Mouse (Mus musculus) spleen, postnatal 10 days (tissue): ENCODE data around the gene Mag.
A peak's percentile ranks its signal among the peaks of the same experiment; 100 is the strongest.
"Not testable (repeated sequence)": the region's sequence is repeated elsewhere in the genome, so short reads cannot be mapped to it uniquely, and the experiment has no call there.

Source experiments
- DNase-seq, 2 experiments: peaks; one replicate each; pipeline ENCODE4 v3.0.0; 2021 to 2022; ENCODE audit warnings: low spot score in 2 of 2

Gene Mag

GRCm38 (mm10) chr7:30940070-30940469 lies 25.4 kb upstream of the Mag start:
- not testable (repeated sequence) for DNase-seq

- DNase-seq = not testable (repeated sequence)
These were observed 20.9 kb upstream of the Mag start for GRCm38 (mm10) chr7:30935422-30936099.

GRCm38 (mm10) chr7:30924581-30924980 lies 9.9 kb upstream of the Mag start, which contains the start of gene Hamp2:
Gene Hamp2 (minus strand): TSS chr7:30924681.
- not testable (repeated sequence) for DNase-seq

- no peak for DNase-seq
These were observed 9.4 kb upstream of the Mag start for GRCm38 (mm10) chr7:30924071-30924470.

- not testable (repeated sequence) for DNase-seq
These were observed 7.8 kb upstream of the Mag start for GRCm38 (mm10) chr7:30922490-30922889.

- DNase-seq = peak in 1 of 2 experiments; percentile 59
These were observed 5.5 kb upstream of the Mag start for GRCm38 (mm10) chr7:30920217-30920616.

- no peak for DNase-seq
These were observed 2.5 kb upstream of the Mag start for GRCm38 (mm10) chr7:30917219-30917618.

GRCm38 (mm10) chr7:30916713-30917112 lies 2.0 kb upstream of the Mag start:
- DNase-seq = no peak

GRCm38 (mm10) chr7:30909773-30910172 lies 4.9 kb downstream of the Mag start:
- DNase-seq = no peak

GRCm38 (mm10) chr7:30908992-30909431 lies 5.7 kb downstream of the Mag start:
- DNase-seq = no peak

- no peak for DNase-seq
These were observed 6.2 kb downstream of the Mag start for GRCm38 (mm10) chr7:30908277-30908991.

- DNase-seq = peak in 1 of 2 experiments; percentile 48
These were observed 10.6 kb downstream of the Mag start for GRCm38 (mm10) chr7:30904042-30904441.

GRCm38 (mm10) chr7:30895217-30895616 lies 19.5 kb downstream of the Mag start:
- no peak for DNase-seq

GRCm38 (mm10) chr7:30892515-30892914 lies 22.2 kb downstream of the Mag start:
- no peak for DNase-seq

GRCm38 (mm10) chr7:30891746-30892145 lies 22.9 kb downstream of the Mag start:
- DNase-seq = no peak

- no peak for DNase-seq
These were observed 24.0 kb downstream of the Mag start for GRCm38 (mm10) chr7:30890681-30891080.

GRCm38 (mm10) chr7:30888786-30889185 lies 25.9 kb downstream of the Mag start:
- DNase-seq = no peak

- peak in 1 of 2 experiments; percentile 65 for DNase-seq
These were observed 27.0 kb downstream of the Mag start for GRCm38 (mm10) chr7:30887568-30888188.

- DNase-seq = no peak
These were observed 27.8 kb downstream of the Mag start for GRCm38 (mm10) chr7:30886852-30887251.

GRCm38 (mm10) chr7:30884047-30884446 lies 30.6 kb downstream of the Mag start:
- DNase-seq = no peak

GRCm38 (mm10) chr7:30881367-30881766 lies 33.3 kb downstream of the Mag start:
- no peak for DNase-seq

- DNase-seq = peak in 1 of 2 experiments; percentile 77
These were observed 34.5 kb downstream of the Mag start, which contains the start of gene Cd22 for GRCm38 (mm10) chr7:30880176-30880575. Gene Cd22 (minus strand): TSS chr7:30880342.
